Mouse (Mus musculus) retina, adult 2 months (tissue): ENCODE measurements around the gene Fbxw13.
"Not testable (repeated sequence)": the region's sequence is repeated elsewhere in the genome, so short reads cannot be mapped to it uniquely, and the experiment has no call there.

Experiments
- DNase-seq: peaks from one replicate; pipeline ENCODE4 v3.0.0-alpha.2; 2012; ENCODE audit warnings: low read depth, low spot score

Gene Fbxw13

GRCm38 (mm10) chr9:109195875-109196274 lies at the start of gene Fbxw13:
TSS of gene Fbxw13 (minus strand) at chr9:109195975.
- DNase-seq = not testable (repeated sequence)

GRCm38 (mm10) chr9:109234654-109235053 lies 38.9 kb upstream of the Fbxw13 start, which contains the start of gene Fbxw20:
TSS of gene Fbxw20 (minus strand) at chr9:109234754.
- no peak for DNase-seq

- no peak for DNase-seq
Observed at GRCm38 (mm10) chr9:109218449-109218848, 22.7 kb upstream of the Fbxw13 start.

GRCm38 (mm10) chr9:109201347-109201746 lies 5.6 kb upstream of the Fbxw13 start:
- not testable (repeated sequence) for DNase-seq

GRCm38 (mm10) chr9:109200349-109200748 lies 4.6 kb upstream of the Fbxw13 start:
- DNase-seq = no peak

GRCm38 (mm10) chr9:109199353-109199752 lies 3.6 kb upstream of the Fbxw13 start:
- no peak for DNase-seq

GRCm38 (mm10) chr9:109177208-109177607 lies 18.6 kb downstream of the Fbxw13 start:
- DNase-seq = no peak

GRCm38 (mm10) chr9:109176301-109176700 lies 19.5 kb downstream of the Fbxw13 start:
- no peak for DNase-seq

GRCm38 (mm10) chr9:109167316-109167715 lies 28.5 kb downstream of the Fbxw13 start:
- no peak for DNase-seq

- DNase-seq = no peak
Observed at GRCm38 (mm10) chr9:109161941-109162340, 33.8 kb downstream of the Fbxw13 start, which contains the start of gene Fbxw21. TSS of gene Fbxw21 (minus strand) at chr9:109162041.

- DNase-seq = not testable (repeated sequence)
Observed at GRCm38 (mm10) chr9:109140414-109140813, 55.4 kb downstream of the Fbxw13 start.

GRCm38 (mm10) chr9:109130076-109130475 lies 65.7 kb downstream of the Fbxw13 start:
- DNase-seq = no peak
